Mouse (Mus musculus): Measurements from ENCODE around the gene Lrrc4c.

- TF ChIP-seq CTCF (IDR thresholded peaks at IDR 0.05; ENCODE audit: insufficient read depth, low read length) (no peak), POLR2A (IDR thresholded peaks at IDR 0.05; ENCODE audit: borderline replicate concordance, extremely low read depth, low read depth, low read length) (no peak)
Measured at GRCm38 (mm10) chr2:97178399-97178798, 860.4 kb downstream of the Lrrc4c start.
